Mouse (Mus musculus): ENCODE measurements at regions not wholly inside any gene's neighbourhood (a gene's known extent, or its start where the extent isn't known, plus 50 kb on each side); places are given as distances from the start of the nearest gene placed in this dataset.

- Histone ChIP-seq H3K4me1 (ENCODE audit: control insufficient read depth, insufficient read depth, low read length) (no peaks in the 10 kb centered on the region), H3K4me2 (ENCODE audit: low read length) (no peak overlapping the region), H3K9ac (ENCODE audit: low read length) (no peak overlapping the region), H3K27ac (ENCODE audit: low read depth, low read length) (no peak overlapping the region), H3K27me3 (replicated peaks; ENCODE audit: control insufficient read depth, insufficient read depth, low read length) (no peaks in the 10 kb centered on the region), H3K4me3 (ENCODE audit: low read depth, low read length) (no peak overlapping the region), H3K36me3 (ENCODE audit: control insufficient read depth, insufficient read depth, low read length) (no peaks in the 10 kb centered on the region), H3K9me3 (replicated peaks; ENCODE audit: control insufficient read depth, low read length) (no peaks in the 10 kb centered on the region)
- ATAC-seq: no peak
- DNase-seq (ENCODE audit: low spot score): no peak
- 81% methylated on average over 1 of the region's 2 CpGs for WGBS
Measured at GRCm38 (mm10) chr3:131788321-131788720, 223.8 kb downstream of the Papss1 start.

GRCm38 (mm10) chr3:131789177-131789576 is 224.6 kb downstream of the Papss1 start:
- ATAC-seq (no peak), DNase-seq (ENCODE audit: low spot score) (peak; percentile 16)
- Histone ChIP-seq H3K27me3 (replicated peaks; ENCODE audit: control insufficient read depth, insufficient read depth, low read length) (no peaks in the 10 kb centered on the region), H3K4me3 (ENCODE audit: low read depth, low read length) (no peak overlapping the region), H3K27ac (ENCODE audit: low read depth, low read length) (no peak overlapping the region), H3K4me2 (ENCODE audit: low read length) (no peak overlapping the region), H3K4me1 (ENCODE audit: control insufficient read depth, insufficient read depth, low read length) (no peaks in the 10 kb centered on the region), H3K9ac (ENCODE audit: low read length) (no peak overlapping the region), H3K36me3 (ENCODE audit: control insufficient read depth, insufficient read depth, low read length) (no peaks in the 10 kb centered on the region), H3K9me3 (replicated peaks; ENCODE audit: control insufficient read depth, low read length) (no peaks in the 10 kb centered on the region)

- no peaks in the 10 kb centered on the region for H3K27me3 ChIP-seq (replicated peaks; ENCODE audit: control insufficient read depth, insufficient read depth, low read length)
- ATAC-seq: no peak
- no peak overlapping the region for H3K4me2 ChIP-seq (ENCODE audit: low read length)
- no peak overlapping the region for H3K27ac ChIP-seq (ENCODE audit: low read depth, low read length)
- H3K9ac ChIP-seq (ENCODE audit: low read length): no peak overlapping the region
- no peaks in the 10 kb centered on the region for H3K4me1 ChIP-seq (ENCODE audit: control insufficient read depth, insufficient read depth, low read length)
- 85% methylated on average over 1 of the region's 1 CpGs for WGBS
- no peaks in the 10 kb centered on the region for H3K9me3 ChIP-seq (replicated peaks; ENCODE audit: control insufficient read depth, low read length)
- H3K36me3 ChIP-seq (ENCODE audit: control insufficient read depth, insufficient read depth, low read length): no peaks in the 10 kb centered on the region
- no peak overlapping the region for H3K4me3 ChIP-seq (ENCODE audit: low read depth, low read length)
- DNase-seq (ENCODE audit: low spot score): no peak
Measured at GRCm38 (mm10) chr3:131794056-131794455, 229.5 kb downstream of the Papss1 start.

- H3K27me3 ChIP-seq (replicated peaks; ENCODE audit: control insufficient read depth, insufficient read depth, low read length): no peaks in the 10 kb centered on the region
- 91% methylated on average over 10 of the region's 10 CpGs for WGBS
- H3K9ac ChIP-seq (ENCODE audit: low read length): no peak overlapping the region
- H3K27ac ChIP-seq (ENCODE audit: low read depth, low read length): no peak overlapping the region
- no peak overlapping the region for H3K4me2 ChIP-seq (ENCODE audit: low read length)
- no peaks in the 10 kb centered on the region for H3K9me3 ChIP-seq (replicated peaks; ENCODE audit: control insufficient read depth, low read length)
- H3K4me1 ChIP-seq (ENCODE audit: control insufficient read depth, insufficient read depth, low read length): no peaks in the 10 kb centered on the region
- DNase-seq (ENCODE audit: low spot score) (no peak), ATAC-seq (no peak)
- no peak overlapping the region for H3K4me3 ChIP-seq (ENCODE audit: low read depth, low read length)
- no peaks in the 10 kb centered on the region for H3K36me3 ChIP-seq (ENCODE audit: control insufficient read depth, insufficient read depth, low read length)
Measured at GRCm38 (mm10) chr3:131795108-131796005, 230.8 kb downstream of the Papss1 start.

- Histone ChIP-seq H3K4me3 (ENCODE audit: low read depth, low read length) (no peak overlapping the region), H3K27me3 (replicated peaks; ENCODE audit: control insufficient read depth, insufficient read depth, low read length) (no peaks in the 10 kb centered on the region), H3K9ac (ENCODE audit: low read length) (no peak overlapping the region), H3K27ac (ENCODE audit: low read depth, low read length) (no peak overlapping the region), H3K4me2 (ENCODE audit: low read length) (no peak overlapping the region), H3K9me3 (replicated peaks; ENCODE audit: control insufficient read depth, low read length) (no peaks in the 10 kb centered on the region), H3K36me3 (ENCODE audit: control insufficient read depth, insufficient read depth, low read length) (no peaks in the 10 kb centered on the region), H3K4me1 (ENCODE audit: control insufficient read depth, insufficient read depth, low read length) (no peaks in the 10 kb centered on the region)
- ATAC-seq: no peak
- 80% methylated on average over 4 of the region's 4 CpGs for WGBS
- DNase-seq (ENCODE audit: low spot score): no peak
Measured at GRCm38 (mm10) chr3:131799774-131800173, 235.2 kb downstream of the Papss1 start.

- 69% methylated on average over 3 of the region's 3 CpGs for WGBS
- no peaks in the 10 kb centered on the region for H3K27me3 ChIP-seq (replicated peaks; ENCODE audit: control insufficient read depth, insufficient read depth, low read length)
Measured at GRCm38 (mm10) chr3:131801551-131801950, 237.0 kb downstream of the Papss1 start.

GRCm38 (mm10) chr3:131802841-131803240 is 238.3 kb downstream of the Papss1 start:
- ATAC-seq: no peak
- 82% methylated on average over 7 of the region's 7 CpGs for WGBS
- H3K4me2 ChIP-seq (ENCODE audit: low read length): no peak overlapping the region

More at GRCm38 (mm10) chr3:131801551-131801950, 237.0 kb downstream of the Papss1 start:
- no peak for ATAC-seq
- Histone ChIP-seq H3K4me1 (ENCODE audit: control insufficient read depth, insufficient read depth, low read length) (no peaks in the 10 kb centered on the region), H3K27ac (ENCODE audit: low read depth, low read length) (no peak overlapping the region), H3K4me3 (ENCODE audit: low read depth, low read length) (no peak overlapping the region), H3K4me2 (ENCODE audit: low read length) (no peak overlapping the region), H3K9me3 (replicated peaks; ENCODE audit: control insufficient read depth, low read length) (no peaks in the 10 kb centered on the region), H3K9ac (ENCODE audit: low read length) (no peak overlapping the region), H3K36me3 (ENCODE audit: control insufficient read depth, insufficient read depth, low read length) (no peaks in the 10 kb centered on the region)
- DNase-seq (ENCODE audit: low spot score): no peak

GRCm38 (mm10) chr3:131808127-131808526 is 243.6 kb downstream of the Papss1 start:
- DNase-seq (ENCODE audit: low spot score): peak; percentile 10
- 82% methylated on average over 8 of the region's 8 CpGs for WGBS

More at GRCm38 (mm10) chr3:131802841-131803240, 238.3 kb downstream of the Papss1 start:
- Histone ChIP-seq H3K4me3 (ENCODE audit: low read depth, low read length) (no peak overlapping the region), H3K27ac (ENCODE audit: low read depth, low read length) (no peak overlapping the region), H3K36me3 (ENCODE audit: control insufficient read depth, insufficient read depth, low read length) (no peaks in the 10 kb centered on the region), H3K9me3 (replicated peaks; ENCODE audit: control insufficient read depth, low read length) (no peaks in the 10 kb centered on the region), H3K27me3 (replicated peaks; ENCODE audit: control insufficient read depth, insufficient read depth, low read length) (no peaks in the 10 kb centered on the region), H3K4me1 (ENCODE audit: control insufficient read depth, insufficient read depth, low read length) (no peaks in the 10 kb centered on the region), H3K9ac (ENCODE audit: low read length) (no peak overlapping the region)
- DNase-seq (ENCODE audit: low spot score): no peak

GRCm38 (mm10) chr3:131812968-131813367 is 248.4 kb downstream of the Papss1 start:
- no peak overlapping the region for H3K4me3 ChIP-seq (ENCODE audit: low read depth, low read length)
- DNase-seq (ENCODE audit: low spot score) (peak; percentile 53), ATAC-seq (no peak; the same call in 1 of the 2 replicates)

More at GRCm38 (mm10) chr3:131808127-131808526, 243.6 kb downstream of the Papss1 start:
- no peak for ATAC-seq
- Histone ChIP-seq H3K4me2 (ENCODE audit: low read length) (no peak overlapping the region), H3K9me3 (replicated peaks; ENCODE audit: control insufficient read depth, low read length) (no peaks in the 10 kb centered on the region), H3K4me1 (ENCODE audit: control insufficient read depth, insufficient read depth, low read length) (no peaks in the 10 kb centered on the region), H3K36me3 (ENCODE audit: control insufficient read depth, insufficient read depth, low read length) (no peaks in the 10 kb centered on the region), H3K4me3 (ENCODE audit: low read depth, low read length) (no peak overlapping the region), H3K27ac (ENCODE audit: low read depth, low read length) (no peak overlapping the region), H3K27me3 (replicated peaks; ENCODE audit: control insufficient read depth, insufficient read depth, low read length) (no peaks in the 10 kb centered on the region), H3K9ac (ENCODE audit: low read length) (no peak overlapping the region)

More at GRCm38 (mm10) chr3:131812968-131813367, 248.4 kb downstream of the Papss1 start:
- H3K27me3 ChIP-seq (replicated peaks; ENCODE audit: control insufficient read depth, insufficient read depth, low read length): no peaks in the 10 kb centered on the region
- 50% methylated on average over 6 of the region's 6 CpGs for WGBS
- no peaks in the 10 kb centered on the region for H3K4me1 ChIP-seq (ENCODE audit: control insufficient read depth, insufficient read depth, low read length)
- no peaks in the 10 kb centered on the region for H3K9me3 ChIP-seq (replicated peaks; ENCODE audit: control insufficient read depth, low read length)
- H3K27ac ChIP-seq (ENCODE audit: low read depth, low read length): no peak overlapping the region
- no peak overlapping the region for H3K4me2 ChIP-seq (ENCODE audit: low read length)
- no peak overlapping the region for H3K9ac ChIP-seq (ENCODE audit: low read length)
- no peaks in the 10 kb centered on the region for H3K36me3 ChIP-seq (ENCODE audit: control insufficient read depth, insufficient read depth, low read length)

All from forebrain, embryonic 14.5 days (tissue).